Mouse (Mus musculus): ENCODE measurements around the gene Scn3a. TPM values are rescaled to one million over a fixed set of nuclear protein-coding genes. Genes with fewer than 3 reads are reported as not detected.
"Not testable (repeated sequence)": the region's sequence is repeated elsewhere in the genome, so short reads cannot be mapped to it uniquely, and the experiment has no call there.

Gene Scn3a
- total RNA-seq, 2 experiments from 2014 or later, result 0.18 to 0.25 TPM

DNA sequence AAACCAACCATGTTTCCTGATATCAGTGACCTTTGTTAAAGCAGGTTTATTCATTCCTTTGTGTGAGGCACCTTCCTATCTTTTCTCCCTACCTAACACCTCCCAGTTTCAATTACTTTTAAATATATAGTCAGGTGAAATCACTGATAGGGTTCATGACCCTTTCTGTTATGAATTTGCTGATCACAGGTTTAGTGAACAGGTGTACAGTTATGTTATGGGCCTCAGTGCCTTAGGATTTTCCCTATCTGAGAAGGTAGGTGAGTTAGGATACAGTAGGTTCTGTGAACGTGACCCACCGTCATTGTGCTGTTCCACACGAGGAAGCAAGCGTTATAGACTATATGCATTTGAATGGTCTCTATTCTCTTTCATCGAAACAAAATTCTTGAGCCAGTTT lies 101.7 kb downstream of the Scn3a start:
- no peak for TF ChIP-seq CTCF (IDR thresholded peaks at IDR 0.05)
- intact Hi-C loops (cut with DNase I), result no loop called here
- H3K27ac ChIP-seq, result no peak overlapping the region
- DNase-seq, result no peak
- H3K4me3 ChIP-seq, result no peak overlapping the region

DNA sequence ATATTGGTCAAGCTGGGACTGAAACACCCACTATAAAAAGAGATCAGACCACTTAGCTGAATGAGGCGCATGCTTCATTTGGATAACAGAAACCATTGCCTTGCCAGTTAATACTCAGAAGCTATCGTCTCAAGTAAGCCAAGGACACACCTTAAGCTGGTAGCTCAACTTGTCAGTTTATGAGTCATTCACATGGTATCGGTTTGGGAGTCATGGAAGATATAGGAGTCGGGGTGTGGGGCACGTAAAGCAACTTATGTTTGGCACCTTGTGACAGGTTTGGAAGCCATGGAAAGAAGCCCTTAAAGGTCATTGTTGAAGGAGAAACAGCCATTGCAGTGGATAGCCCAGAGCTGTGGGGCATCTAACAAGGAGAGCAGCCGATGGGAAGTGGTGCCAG lies 113.7 kb downstream of the Scn3a start:
- intact Hi-C loops (cut with DNase I), result no loop called here
- no peak for DNase-seq
- Histone ChIP-seq H3K4me3 (no peak overlapping the region), H3K27ac (no peak overlapping the region)
- TF ChIP-seq CTCF (IDR thresholded peaks at IDR 0.05), result no peak

DNA sequence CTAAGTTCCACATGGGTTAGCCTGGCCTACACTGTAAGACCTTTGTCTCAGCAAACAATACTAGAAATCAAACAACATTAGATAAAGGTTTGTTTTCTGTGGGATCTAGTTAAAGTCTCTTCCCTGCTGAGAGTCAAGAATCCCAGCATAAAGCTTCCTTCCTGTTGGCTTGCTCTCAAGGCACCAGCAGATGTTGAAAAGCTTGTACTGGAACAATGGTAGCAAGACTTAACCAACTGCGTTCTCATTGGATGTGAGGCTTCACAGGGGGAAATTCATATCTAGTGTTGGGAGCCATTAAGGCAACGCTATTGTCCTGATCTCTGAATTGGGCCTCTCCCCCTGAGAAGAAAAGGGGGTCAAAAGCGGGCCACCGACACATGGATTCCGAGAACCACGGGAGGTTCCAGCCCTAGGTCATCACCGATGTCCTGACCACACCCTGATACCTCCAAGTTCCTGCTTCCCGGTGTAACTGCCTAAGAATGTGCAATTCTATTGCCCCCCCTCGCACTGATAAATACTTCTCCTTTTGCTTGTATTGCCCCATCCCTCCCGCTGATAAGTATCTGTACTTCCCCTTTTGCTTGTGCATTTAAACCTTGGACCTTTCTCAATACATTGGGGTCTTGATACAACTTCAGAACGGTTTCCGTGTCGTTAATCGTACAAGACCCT lies 115.9 kb downstream of the Scn3a start:
- intact Hi-C loops (cut with DNase I); H3K27ac ChIP-seq; DNase-seq; H3K4me3 ChIP-seq: not testable (repeated sequence)

DNA sequence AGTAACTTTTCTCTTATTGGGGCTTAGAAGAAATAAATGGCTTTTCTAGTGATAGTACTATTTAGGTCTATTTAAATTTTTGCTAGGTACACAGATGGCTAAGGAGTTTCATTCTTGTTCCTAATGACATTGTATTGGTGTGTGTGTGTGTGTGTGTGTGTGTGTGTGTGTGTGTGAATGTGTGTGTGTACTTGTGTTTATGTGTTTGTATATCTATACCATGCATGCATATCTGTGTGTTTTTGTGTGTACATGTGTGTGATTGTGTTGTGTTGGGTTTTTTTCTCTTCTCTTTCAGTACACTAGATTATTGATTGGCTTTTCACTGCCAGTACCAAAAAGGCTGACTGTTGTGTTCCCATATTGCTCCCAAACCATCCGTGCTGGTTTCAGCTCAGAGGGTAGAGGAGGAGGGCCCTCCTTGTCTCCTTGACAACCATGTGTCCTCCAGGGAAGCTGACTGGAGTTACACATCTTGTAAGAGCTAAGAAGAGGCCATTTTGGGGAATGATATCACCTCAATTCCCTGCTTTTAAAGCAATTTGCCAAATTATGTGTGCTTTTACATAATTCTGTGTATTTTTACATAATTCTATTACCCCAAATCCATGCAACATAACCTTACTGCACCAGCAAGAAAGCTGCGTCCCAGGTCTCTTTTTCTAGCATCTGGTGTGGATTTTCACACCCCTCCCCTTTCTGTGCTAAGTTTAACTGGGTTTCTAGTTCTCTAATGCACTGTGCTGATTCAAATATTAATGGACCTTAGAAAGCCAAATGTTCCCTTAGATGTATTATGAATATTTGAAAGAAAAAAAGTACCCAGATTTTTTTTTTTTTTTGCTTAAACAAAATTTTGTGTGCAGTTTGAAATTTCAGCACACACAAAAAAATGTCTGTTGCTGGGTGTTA lies 116.7 kb downstream of the Scn3a start:
- no peak overlapping the region for H3K27ac ChIP-seq
- no peak overlapping the region for H3K4me3 ChIP-seq
- no peak for TF ChIP-seq CTCF (IDR thresholded peaks at IDR 0.05)
- no peak for DNase-seq
- intact Hi-C loops (cut with DNase I), result no loop called here

DNA sequence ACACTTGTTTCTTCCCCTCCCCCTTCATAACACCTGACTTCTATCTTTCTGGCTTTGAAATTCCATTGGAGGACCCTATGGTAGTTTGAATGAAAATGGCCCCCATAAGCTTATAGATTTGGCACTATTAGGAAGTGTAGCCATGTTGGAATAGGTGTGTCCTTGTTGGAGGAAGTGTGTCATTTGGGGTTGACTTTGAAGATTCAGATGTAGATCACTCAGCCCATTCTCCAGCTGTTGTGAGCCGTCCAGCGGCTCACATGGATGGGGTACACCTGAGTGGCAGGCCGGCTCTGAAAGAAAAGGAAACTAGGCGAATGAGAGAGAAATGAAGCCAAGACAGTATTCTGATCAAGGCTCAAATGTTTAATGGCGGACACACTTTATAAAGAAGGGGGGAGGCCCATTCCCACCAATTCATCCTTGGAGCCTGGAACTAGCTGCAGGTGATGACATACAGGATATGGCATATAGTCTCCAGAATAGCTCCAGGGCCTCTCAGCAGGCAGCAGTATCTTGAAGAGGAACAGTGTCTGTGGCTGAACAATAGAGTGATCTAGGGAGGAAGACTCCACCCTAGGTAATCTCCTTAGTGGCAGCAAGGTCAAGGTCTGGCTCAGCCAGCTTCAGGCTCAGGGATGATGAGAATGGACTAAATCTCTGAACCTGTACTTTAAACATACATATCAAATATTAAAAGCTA lies 118.2 kb downstream of the Scn3a start:
- H3K4me3 ChIP-seq, result no peak overlapping the region
- no peak overlapping the region for H3K27ac ChIP-seq
- intact Hi-C loops (cut with DNase I), result no loop called here
- no peak for DNase-seq
- no peak for TF ChIP-seq CTCF (IDR thresholded peaks at IDR 0.05)

DNA sequence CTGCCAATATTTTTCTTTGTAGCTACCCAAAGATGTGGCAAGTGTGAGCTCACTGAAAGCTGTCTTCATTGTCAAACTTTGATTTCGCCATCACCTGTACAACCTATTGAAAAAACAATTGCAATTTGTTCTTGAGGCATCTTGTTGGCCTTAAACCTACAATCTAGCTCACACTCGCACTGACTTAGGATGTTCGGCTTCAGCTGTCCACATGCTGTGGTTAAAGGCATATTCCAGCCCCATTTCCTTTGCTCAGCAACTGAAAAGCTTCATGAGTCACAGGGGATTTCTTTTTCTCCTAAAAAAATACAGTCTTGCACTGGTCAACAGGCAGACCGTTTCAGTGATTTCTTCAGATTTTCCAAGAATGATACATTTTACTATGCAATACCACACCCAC lies 124.3 kb downstream of the Scn3a start:
- no peak for DNase-seq
- TF ChIP-seq CTCF (IDR thresholded peaks at IDR 0.05), result no peak
- Histone ChIP-seq H3K4me3 (no peak overlapping the region), H3K27ac (no peak overlapping the region)
- intact Hi-C loops (cut with DNase I), result no loop called here

DNA sequence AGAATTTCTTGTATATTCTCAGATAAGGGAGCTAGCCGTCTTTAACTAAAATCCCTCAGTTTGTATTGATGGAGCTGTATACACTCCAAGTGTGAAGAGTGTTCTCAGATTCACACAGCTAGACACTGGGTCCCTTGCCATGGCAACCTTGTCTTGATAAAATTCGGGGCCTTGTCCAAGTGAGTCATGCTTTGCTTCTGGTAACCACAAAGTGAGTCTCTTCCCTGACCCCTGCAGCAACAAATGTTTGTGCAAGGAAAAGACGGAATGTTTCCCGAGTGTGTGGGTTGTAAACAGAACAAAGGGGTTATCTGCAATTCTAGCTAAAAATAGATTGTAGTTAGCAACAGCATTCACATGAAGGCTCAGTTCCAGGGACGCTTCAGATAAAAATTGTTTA lies 125.9 kb downstream of the Scn3a start:
- DNase-seq, result no peak
- Histone ChIP-seq H3K27ac (no peak overlapping the region), H3K4me3 (no peak overlapping the region)
- TF ChIP-seq CTCF (IDR thresholded peaks at IDR 0.05), result no peak
- intact Hi-C loops (cut with DNase I), result no loop called here

DNA sequence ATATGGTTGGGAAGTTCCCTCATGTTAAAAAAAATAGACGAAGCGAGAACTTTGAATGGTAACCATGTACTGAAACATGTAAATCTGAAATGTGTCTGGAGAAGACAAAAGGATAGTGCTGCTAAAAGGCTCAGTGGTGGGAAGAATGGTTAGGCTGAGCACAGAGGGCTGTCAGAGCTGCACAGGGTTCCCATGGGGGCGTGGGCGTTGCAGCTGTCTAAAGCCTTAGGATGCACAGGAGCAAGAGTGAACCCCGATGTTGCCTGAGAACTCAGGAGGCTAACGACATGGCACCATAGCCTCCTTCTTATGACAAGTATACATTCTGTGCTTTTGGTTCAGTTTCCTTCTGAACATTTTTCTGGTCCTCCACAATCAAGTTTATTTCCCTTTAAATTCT lies 126.3 kb downstream of the Scn3a start:
- no peak overlapping the region for H3K4me3 ChIP-seq
- no peak overlapping the region for H3K27ac ChIP-seq
- intact Hi-C loops (cut with DNase I), result no loop called here
- no peak for DNase-seq
- TF ChIP-seq CTCF (IDR thresholded peaks at IDR 0.05), result no peak

DNA sequence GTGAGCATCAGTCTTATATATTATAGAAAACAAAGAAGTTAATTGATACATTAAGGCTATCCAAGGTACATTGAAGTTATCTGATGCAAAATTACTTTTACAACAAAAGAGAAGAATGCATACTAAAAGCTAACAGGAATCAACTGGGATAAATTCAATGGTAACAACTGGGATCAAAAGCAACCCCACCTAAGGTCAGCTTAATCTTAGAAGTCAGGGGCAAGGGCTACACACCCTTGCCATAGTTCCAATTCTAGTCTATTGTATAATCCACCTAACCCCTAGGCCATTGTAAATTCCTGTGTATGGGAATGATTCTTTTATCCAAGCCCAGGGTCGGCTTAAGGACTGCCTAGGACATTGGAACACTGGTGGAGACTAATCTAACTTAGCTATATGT lies 130.5 kb downstream of the Scn3a start:
- TF ChIP-seq CTCF (IDR thresholded peaks at IDR 0.05), result no peak
- DNase-seq, result no peak
- no peak overlapping the region for H3K4me3 ChIP-seq
- no peak overlapping the region for H3K27ac ChIP-seq
- intact Hi-C loops (cut with DNase I), result no loop called here

DNA sequence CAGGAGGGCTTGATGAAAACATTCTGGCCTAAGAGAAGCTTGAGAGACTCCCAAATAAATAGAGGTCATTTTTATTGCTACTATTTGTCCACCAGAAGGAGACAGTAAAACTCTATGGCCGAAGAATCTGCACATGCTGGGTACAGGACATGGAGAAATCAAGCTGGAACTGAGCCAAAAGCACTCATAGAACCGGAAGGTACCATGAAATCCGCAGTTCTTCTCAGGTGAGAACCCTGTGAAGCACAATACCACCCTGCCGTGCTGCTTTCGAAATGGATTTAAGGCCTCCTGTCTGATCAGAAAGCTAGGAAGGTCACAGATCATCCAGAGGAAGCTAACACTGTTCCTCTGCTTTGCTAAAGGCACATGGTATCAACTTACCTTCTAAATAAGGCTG lies 143.9 kb downstream of the Scn3a start:
- Histone ChIP-seq H3K27ac (no peak overlapping the region), H3K4me3 (no peak overlapping the region)
- TF ChIP-seq CTCF (IDR thresholded peaks at IDR 0.05), result no peak
- intact Hi-C loops (cut with DNase I), result no loop called here
- DNase-seq, result no peak

DNA sequence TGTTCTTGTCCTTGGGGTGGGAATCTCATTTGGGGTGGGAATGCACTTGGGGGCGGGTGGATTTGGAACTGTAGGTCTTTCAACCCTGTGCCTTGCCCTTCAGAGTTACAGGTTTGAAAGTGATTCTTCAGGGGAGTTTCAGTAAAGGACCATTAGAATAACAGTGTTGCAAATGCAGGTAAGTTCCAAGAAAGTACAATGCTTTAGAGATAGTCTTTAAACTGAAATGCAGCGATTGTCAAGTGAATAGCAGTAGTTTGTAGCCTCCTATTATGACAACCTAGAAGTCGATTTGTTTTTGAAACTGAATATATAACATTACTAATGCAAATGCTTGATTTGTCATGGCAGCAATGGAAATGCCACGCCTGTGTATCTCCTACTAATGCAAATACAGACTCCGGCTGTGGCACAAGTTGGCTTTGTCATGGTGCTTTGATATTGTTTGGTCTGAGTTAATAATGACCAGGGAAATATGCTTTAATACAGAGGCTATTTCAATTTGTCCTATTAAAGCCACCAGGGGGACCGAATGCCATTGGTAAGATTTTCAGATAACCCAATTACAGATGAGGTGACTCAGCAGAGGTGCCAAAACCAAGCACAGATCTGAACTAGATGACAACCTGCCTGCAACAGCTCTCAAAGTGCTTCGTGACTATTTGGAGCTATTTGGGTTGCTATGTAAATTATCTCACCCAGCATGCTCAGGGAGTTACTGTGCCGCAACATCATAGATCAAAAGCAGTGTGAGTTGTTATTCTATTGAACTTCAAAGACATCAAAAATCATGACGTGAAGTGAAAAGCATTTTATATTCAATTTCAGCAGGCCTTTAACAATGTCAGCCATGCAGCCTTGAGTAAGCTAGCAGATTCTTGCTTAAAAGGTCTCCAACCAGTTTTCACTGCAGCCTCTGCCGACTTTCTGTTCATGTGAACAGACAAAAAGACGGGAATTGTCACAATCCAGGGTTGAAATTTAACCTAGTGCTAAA lies 145.9 kb downstream of the Scn3a start:
- no peak for DNase-seq
- Histone ChIP-seq H3K4me3 (no peak overlapping the region), H3K27ac (no peak overlapping the region)
- no peak for TF ChIP-seq CTCF (IDR thresholded peaks at IDR 0.05)
- intact Hi-C loops (cut with DNase I), result no loop called here

DNA sequence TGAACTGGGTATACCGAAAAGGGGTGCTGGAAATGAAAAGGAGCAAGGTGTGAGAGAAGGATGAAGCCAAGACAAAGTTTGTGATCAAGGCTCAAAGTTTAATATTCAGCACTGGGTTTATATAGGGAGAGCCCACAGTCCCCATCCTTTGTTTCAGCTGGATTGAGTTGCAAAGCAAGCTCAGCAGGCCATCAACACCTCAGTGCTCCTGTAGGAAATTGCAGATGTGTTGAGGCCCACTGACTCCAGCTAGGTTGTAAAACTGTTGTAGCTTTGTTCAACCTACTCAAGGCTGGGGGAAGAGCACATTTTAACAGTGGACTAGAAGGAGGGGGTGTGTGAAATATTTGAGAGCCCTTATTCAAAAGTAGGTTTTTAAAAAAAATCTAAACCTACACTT lies 148.8 kb downstream of the Scn3a start:
- intact Hi-C loops (cut with DNase I), result no loop called here
- H3K4me3 ChIP-seq, result no peak overlapping the region
- DNase-seq, result no peak
- no peak for TF ChIP-seq CTCF (IDR thresholded peaks at IDR 0.05)
- H3K27ac ChIP-seq, result no peak overlapping the region
